Mouse (Mus musculus): ENCODE measurements around the gene Srsf12.

The Srsf12 gene

GRCm38 (mm10) chr4:33249716-33250230 is 41.0 kb downstream of the Srsf12 start:
- 82% methylated on average over 1 of the region's 1 CpGs for WGBS

DNA sequence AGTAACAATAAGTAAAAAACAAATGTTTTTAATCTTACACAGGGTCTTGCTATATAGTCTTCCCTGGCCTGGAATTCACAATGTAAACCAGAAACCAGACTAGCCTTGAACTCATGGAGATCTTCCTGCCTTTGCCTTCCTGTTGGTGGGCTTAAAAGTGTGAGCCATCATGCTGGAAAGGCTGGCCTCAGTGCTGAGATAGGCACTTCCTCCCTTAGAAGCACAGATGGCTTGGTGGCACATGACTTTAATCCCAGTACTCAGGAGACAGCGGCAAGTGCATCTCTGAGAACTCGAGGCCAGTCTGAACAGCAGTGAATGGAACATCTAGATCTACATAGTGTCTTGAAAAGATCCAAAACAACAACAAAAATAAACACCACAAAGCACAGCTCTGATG is 42.1 kb downstream of the Srsf12 start:
- WGBS: 83% methylated on average over 2 of the region's 2 CpGs

DNA sequence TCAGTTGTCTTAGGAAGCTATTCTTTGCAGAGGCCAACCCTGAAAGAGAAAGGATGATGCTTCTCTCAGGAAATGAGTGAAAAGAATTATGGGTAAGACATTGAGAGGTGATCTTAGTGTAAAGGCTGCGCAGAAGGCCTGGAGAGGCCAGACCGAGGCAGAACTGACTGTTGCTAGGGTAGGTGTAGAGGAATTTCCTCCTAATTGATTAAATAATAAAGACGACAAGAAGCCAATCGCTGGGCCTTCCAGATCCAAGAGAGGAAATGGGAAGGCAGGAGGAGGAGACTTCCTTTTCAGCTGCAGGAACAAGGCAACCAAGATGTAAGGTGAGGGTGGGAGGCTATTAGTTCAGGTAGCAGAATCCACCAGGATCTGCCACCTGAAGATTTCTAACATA is 45.9 kb downstream of the Srsf12 start:
- 71% methylated on average over 4 of the region's 4 CpGs for WGBS

DNA sequence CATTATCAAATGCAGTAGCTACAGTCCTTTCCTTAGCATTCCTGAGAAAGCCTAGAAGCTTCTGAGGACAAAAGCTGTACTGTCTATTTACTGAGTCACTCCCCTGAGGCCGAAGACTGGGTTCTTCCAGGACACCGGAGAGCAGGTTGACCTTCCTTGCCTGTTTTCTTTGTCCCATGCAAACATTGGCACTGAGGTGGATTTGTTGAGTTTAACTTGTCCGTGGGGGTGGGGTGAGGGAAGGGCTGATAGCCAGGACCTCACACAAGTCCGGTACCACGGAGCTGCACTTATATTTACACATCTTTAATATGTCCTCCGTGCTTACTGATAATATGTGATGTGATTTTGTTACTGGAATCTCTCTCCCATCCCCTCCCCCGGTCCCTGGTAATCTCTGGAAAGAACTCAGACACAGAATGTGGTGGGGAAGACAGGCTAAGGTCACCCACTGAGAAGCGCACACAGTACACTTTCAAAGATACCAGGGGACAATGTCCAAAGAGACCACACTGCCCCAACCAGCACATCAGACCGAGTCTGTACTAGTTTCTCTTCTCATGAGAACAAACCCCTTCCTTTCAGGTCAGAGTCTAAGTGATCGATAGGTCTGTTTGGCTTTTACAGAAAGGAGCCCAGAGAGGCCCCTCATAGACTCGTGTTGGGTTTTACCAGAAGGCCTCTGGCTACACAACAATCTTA is 48.6 kb downstream of the Srsf12 start:
- 77% methylated on average over 11 of the region's 11 CpGs for WGBS

DNA sequence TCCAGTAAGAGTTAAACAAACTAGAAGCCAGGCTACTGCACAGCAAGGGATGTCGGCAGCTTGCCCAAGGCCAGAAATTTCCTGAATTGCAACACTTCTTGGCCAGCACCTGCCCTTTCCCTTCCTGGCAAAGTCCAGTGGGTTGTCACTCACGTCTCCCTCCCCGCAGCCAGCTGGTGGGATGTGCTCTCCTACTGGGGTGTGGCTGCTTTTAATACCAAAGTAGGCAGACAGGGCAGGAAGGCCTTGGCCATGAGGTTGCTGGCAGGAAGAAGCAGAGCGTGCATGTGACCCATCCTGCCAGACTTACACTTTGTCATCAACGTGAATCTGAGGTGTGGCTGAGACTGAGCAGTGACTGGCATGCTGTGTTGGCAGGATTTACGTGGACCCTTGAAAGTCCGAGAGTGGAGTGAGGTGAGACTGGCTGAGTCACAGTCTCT is 52.5 kb downstream of the Srsf12 start:
- 31% methylated on average over 7 of the region's 7 CpGs for WGBS

DNA sequence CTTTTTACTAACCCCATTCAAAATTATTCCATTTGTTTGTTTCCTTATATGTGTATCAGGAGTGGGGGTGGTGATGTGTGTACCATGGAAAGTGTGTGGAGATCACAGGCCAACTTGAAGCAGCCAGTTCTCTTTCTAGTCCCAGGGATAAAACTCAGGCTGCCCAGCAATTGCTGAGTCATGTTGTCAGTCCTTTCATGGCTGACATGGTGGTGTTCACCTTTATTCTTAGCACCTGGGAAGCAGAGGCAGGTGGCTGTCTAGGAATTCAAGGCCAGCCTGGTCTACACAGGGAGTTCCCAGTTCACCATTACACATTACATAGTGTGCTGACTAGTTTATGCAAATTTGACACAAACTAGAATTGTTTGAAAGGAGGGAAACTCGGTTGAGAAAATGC is 54.1 kb downstream of the Srsf12 start:
- WGBS: 83% methylated on average over 1 of the region's 1 CpGs

DNA sequence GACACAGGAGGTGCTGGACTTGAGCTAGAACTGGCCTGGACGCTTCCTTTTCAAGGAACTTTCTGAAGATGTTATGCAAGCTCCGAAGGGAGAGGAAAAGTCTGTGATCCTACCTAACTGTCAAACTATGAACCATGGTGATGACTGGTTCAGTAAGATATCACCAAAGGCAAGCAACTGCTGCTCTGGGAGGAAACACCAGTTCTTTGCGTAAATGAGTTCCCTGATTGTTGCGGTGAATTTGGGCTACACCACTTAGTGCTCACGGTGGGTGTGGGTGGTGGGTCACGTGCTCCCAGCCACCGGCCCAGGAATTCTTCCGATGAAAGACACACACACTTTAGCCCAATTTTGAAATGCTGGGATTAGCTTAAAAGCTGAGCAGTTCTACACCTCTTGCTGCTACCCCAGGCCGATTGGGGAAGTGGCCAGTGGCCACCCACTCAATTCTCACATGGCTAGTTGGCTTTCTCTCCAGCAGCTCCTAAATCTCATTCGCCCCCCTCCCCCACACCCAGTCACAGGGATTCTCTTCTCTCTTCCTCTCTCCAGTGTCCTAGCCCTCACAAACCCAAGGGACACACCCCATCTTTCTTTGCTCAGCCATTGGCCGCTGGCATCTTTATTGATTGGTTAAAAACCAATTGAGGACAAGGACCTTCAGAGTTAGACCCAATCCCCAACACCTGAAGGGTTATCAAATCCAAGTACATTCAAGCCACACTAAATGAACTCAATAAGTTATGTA is 56.4 kb downstream of the Srsf12 start:
- 88% methylated on average over 11 of the region's 11 CpGs for WGBS

DNA sequence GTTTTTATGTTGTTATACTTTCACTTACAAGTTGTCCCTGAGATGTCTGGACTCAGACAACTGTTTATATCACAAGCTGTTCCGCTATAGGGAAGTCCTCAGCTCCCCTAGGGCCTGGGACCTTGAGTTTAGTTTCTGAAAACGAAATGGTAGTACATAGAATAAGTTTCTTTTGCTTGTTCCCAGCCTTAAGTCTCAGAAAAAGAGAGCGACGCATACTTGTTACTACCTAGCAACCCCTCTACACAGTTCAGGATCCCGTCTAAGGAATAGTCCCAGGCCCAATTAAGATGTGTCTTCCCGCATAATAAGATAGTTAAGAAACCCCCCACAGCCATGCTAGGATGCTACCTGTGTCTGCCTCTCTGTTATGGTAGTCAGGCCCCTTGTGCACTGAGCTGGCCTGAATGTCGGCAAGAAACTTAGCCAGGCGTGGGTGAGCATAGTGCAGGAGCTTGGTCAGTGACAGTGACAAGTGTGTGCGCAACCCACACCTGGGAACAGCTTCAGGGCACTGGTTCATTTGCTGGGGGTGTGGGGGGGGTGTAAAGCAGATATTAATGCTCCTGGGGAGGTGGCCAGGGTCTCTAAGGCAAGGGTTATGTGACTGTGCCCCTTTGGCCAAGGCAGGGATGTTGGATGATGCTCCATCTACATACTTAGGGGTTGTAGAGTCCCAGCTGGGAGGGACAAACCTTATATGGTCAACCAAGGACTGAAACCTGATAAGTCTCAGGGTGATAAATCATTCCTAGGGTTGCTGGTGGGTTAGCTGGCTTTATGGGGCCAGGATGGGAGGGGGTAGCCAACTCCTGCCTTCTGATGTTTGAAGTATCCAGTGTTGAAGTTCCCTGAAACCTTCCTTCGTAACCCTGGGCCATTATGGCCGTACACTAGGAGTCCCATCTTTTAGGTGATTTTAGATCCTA is 61.9 kb downstream of the Srsf12 start:
- 93% methylated on average over 11 of the region's 11 CpGs for WGBS

DNA sequence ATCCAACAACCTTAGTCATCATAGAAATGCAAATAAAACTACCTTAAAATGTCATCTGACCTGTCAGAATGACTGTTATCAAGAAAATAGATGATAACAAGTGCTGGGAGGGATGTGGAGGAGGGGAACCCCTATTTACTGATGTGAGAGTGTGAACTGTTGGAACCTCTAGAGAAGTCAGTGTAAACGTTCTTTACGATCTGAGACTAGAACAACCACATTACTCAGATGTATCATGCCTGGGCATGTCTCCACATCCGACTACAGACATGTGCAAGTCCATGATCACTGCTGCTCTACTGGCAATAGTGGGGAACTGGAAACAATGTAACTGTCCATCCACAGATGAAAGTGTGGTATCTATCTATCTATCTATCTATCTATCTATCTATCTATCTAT is 64.6 kb downstream of the Srsf12 start:
- 83% methylated on average over 3 of the region's 3 CpGs for WGBS

GRCm38 (mm10) chr4:33281891-33282685 is 73.3 kb downstream of the Srsf12 start:
- 91% methylated on average over 3 of the region's 3 CpGs for WGBS
